Mouse (Mus musculus): ENCODE data around the gene Rwdd3.

Gene Rwdd3

DNA sequence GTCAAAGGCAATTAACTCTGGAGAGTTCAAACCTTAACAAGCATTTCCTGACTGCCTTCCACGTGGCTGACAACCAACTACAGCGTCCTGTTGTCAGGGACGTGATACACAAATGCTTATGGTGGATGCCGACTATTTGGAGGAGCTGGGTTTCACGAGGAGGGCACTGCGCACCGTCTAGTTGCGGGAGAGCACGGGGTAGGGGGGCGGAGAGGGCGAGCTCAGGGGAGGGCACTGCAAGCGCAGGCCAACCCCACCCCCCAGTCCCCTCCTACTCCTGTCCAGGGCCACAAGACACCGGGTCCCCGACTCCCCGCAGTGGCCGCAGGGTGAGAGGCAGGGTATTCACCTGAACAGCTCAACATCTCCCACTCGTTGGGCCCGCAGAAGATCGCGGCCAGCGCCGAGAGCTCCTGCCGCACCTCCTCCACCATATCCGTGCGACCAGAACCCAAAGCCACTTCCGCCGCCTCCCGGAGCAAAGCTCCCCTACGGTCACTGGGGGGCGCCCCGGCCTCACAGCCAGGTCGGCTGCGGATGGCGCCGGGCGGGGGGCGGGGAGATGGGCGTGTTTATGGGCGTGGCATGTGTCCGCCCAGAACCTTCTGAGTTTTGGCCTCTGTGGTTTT lies at the start of gene Rwdd3:
TSS of gene Rwdd3 (minus strand) at position 453 of the 629 bp plus-strand sequence.
- DNase-seq (ENCODE audit: low spot score), result peak; percentile 93

GRCm38 (mm10) chr3:121217011-121217410 lies 45.5 kb upstream of the Rwdd3 start:
- no peak for DNase-seq (ENCODE audit: low spot score)

DNA sequence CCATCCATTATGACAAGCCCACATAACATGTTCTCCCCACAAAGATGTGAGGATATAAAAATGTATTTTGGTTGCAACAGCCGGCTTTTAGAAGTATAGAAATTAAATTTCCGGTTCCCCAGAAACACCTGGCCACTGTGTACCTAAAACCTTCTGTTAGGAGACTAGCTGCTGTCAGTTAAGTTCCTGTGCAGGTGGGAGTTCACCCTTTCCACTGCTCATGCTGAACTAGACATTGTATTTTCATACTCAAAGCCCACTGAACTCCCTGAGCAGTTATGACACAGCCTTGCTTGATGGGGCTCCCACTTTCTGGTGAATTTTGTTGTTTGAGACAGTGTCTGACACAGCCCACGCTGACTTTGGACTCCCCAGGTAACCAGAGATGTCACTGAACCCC lies 42.0 kb upstream of the Rwdd3 start:
- no peak for DNase-seq (ENCODE audit: low spot score)

DNA sequence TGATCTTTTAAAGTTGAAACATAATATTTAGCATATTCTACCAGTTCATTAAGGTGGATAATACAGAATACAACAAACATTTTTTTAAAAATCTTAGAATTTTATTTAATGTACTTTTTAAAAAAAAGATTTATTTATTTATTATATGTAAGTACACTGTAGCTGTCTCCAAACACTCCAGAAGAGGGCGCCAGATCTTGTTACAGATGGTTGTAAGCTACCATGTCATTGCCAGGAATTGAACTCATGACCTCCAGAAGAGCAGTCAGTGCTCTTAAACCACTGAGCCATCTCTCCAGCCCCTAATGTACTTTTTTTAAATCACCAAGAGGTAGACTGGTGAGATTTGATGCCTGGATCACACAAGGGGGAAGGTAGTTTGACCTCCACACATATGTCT lies 40.7 kb upstream of the Rwdd3 start:
- no peak for DNase-seq (ENCODE audit: low spot score)

DNA sequence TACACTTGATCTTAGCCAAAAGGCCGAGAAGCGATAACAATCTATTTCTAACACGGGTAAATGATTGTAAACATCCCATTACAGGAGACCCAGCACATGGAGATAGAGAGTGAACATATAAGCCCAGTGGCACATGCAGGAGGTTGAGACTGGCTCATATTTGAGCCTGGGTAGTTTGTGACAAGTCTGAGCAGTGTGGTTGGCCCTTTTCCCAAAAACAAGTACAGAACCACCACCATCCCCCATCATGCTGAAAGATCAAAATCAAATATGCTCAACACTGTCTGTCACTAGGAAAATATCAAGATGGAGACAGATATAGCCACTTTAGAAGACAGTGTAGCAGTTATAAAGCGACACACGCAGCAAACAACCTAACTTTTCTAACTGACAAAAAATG lies 37.5 kb upstream of the Rwdd3 start:
- DNase-seq (ENCODE audit: low spot score), result no peak

DNA sequence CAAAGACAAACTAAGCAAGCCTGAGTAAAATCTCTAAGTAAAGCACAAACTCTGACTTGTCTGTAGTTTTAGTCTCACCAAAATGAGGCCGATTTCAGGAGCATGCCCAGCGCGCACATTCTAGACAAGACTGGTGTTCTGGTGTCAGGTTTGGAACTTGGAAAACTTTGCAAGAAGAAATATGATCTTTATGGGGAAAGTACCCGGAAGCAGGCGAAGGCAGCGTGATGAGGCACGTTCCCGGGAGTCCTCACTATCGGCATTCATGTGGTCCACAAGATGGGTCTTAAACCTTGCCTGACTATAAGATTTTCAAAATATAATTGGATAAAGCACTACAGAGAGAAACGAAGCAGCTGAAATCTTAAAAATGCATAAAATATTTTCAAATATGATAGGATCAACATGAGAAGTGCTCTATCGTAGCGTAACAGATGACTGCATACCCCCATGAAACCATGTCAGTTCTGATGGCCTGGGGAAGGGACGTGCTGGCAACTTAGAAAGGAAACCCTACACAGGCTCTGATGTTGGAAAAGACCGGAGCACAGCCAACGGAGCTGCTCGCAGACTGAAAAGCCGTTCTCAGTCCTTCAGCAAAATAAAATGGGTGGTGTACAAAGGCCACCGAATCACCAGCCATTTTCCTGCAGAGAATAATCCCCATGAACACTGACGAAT lies 34.8 kb upstream of the Rwdd3 start:
- DNase-seq (ENCODE audit: low spot score), result no peak

DNA sequence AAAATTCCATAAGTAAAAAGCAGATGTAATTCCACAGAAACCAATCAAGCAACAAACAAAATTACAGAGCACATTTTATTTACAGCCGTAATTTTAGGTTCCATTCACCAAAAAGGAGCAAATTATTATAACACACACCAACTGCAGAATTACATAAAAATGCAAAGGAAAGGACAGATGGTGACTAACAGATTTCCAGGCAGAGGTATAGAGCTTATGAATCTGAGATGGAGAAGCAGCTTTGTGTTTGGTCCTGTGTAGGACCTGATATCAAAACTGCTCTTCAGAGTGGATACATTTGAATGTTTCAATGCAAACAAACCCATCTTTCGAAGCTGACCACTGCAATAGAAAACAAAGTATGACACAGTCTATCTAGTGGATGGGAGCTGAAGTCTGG lies 31.1 kb upstream of the Rwdd3 start:
- no peak for DNase-seq (ENCODE audit: low spot score)

DNA sequence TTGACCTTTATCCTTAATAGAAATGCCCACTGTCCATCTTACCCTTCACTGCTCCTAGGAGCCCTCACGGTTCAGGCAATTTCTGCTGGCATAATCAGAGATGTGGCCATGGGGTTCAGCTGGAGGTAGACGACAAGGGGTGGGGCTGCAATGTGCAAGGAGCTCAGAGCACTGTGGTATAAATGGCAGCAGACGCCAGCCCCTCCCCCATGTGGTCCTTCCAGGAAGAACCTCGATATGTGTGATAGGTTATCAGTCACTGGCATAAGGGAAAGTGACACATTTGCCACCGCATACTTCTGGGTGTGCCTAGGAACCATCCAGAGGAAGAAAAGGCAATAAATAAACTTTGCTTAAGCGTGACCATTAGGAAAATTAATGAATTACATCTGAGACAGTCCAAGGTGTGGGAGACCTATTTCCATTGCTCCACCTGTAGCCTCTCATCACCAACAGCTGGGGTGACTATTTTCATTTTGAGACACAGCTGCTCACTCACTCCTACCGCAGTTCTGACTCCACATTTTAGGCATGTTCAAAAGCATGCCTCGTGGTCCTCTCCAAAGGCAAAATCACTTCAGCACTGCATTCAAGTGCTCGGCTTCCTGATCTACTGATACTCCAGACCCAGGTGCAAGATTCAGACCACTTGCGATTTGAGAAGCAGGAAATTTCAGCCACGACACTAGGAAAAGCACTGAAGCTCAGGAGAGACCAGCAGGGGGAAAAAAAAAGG lies 29.7 kb upstream of the Rwdd3 start:
- DNase-seq (ENCODE audit: low spot score), result no peak

DNA sequence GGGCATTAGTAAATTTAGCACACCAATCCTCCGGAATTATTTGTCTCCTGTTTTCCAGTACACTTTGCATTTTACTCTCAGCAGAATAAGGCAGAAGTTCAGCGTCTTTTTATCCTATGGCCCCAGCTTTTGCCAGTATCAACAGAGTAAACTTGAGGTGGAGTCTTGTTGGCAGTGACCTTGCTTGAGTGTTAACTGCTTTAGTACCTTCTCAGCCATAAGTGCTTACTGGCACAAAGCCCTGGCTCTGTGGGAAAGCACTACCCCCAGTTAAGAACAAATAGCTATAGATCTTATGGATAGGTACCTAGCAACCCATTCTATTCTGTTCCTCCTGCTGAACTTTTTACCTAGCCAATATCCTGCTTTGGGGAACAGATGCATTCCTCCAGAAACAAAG lies 17.7 kb upstream of the Rwdd3 start:
- no peak for DNase-seq (ENCODE audit: low spot score)

- no peak for DNase-seq (ENCODE audit: low spot score)
Observed at GRCm38 (mm10) chr3:121187510-121187909, 16.0 kb upstream of the Rwdd3 start.

DNA sequence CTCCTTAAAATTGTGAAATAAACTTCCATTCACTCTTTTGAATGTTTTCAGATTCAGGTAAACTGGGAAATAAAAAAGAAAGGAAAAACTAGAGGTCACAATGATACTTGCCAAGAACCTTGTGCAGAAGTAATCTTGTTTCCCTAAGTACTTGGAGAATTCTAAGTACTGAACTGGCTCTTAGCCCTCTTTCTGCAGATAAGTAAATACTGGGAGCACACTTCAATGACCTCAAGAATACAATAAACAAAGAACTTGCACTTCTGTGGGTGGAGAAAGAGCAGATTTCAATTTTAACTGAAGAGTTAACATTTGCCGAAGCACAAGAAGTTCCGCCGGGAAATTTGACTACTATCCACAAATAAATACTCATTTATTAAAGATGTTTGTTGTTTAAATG lies 15.4 kb upstream of the Rwdd3 start:
- DNase-seq (ENCODE audit: low spot score), result no peak

- no peak for DNase-seq (ENCODE audit: low spot score)
Observed at GRCm38 (mm10) chr3:121185197-121185596, 13.7 kb upstream of the Rwdd3 start.

- no peak for DNase-seq (ENCODE audit: low spot score)
Observed at GRCm38 (mm10) chr3:121176011-121176410, 4.5 kb upstream of the Rwdd3 start.

GRCm38 (mm10) chr3:121174248-121174945 lies 2.9 kb upstream of the Rwdd3 start:
- no peak for DNase-seq (ENCODE audit: low spot score)

- DNase-seq (ENCODE audit: low spot score), result no peak
Observed at GRCm38 (mm10) chr3:121172718-121173117, 1.2 kb upstream of the Rwdd3 start.

DNA sequence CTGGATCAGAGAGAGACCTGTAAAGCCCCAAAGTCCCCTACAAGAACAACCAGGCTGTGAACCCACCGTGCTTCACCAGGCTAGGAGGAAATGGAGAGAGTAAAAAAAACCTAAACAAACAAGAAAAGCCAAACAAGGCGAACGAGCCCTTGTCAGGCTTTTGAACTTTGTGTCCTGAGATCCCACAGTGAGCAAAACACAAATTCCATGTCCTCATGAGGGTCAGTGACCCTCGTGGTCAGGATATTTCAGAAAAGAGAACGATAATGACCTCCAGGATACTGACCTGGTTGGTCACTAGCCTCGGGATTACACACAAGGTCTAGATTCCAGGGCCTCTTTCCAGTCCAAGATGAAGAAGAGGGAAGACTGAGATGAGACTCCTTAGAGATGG lies 374 bp upstream of the Rwdd3 start:
- DNase-seq (ENCODE audit: low spot score), result no peak

GRCm38 (mm10) chr3:121170631-121171030 lies 864 bp downstream of the Rwdd3 start:
- DNase-seq (ENCODE audit: low spot score), result peak; percentile 10

DNA sequence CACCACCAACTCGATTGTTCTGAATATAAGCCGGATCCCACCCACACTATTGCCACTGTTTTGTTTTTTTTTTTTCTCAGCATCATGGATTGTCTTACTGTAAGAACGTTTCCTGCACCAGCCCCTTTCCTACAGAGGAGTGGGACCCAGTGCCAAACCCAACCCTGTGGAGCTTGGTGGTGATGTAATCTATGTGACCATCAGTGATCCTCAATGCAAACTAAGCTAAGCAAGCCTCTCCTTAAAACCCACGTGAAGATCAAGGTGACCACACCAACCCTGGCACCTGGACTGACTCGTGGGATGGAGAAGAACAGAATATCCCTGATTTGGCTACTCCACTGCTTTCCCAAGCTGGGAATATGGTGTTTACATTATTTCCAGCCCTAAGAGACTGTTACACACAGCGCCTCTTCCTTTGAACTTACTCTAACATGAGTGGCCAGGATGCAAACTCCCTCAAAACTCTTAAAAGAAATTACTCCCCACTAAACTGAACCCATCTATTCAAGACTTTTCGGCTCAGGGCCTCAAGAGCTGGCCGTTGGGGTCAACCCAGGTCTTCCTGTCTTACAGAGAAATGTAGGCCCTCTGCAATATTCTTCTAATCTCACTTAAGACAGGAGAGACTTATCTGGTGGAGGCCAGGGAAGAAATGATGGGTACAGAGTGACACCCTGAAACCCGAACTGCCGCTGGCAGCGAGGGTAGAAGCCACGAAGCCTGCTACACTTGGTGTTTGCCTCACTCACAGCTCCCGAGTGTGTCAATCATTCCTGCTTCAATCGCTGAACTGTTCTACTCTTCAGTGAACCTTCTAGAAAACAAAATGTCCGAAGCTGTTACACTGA lies 2.2 kb downstream of the Rwdd3 start:
- DNase-seq (ENCODE audit: low spot score), result no peak

DNA sequence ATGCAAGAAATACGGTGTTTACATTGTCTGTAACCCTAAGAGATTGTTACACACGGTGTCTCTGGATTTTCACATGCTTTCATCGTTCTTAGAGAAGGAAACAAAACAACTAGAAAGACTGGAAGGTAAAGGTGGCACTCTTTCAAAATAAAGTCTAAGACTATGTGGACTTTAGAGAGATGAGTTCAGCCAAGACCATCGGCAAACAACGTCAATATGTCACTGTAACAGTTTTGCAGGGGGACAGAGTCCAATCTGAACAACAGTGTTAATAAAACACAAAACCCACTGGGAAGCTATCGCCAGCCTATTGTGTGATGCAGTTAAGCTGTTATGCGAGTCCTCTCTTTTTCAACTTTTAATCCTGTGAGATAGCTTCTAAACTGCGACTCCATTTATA lies 2.9 kb downstream of the Rwdd3 start:
- DNase-seq (ENCODE audit: low spot score), result no peak

GRCm38 (mm10) chr3:121163271-121163819 lies 8.2 kb downstream of the Rwdd3 start:
- DNase-seq (ENCODE audit: low spot score), result peak; percentile 82

DNA sequence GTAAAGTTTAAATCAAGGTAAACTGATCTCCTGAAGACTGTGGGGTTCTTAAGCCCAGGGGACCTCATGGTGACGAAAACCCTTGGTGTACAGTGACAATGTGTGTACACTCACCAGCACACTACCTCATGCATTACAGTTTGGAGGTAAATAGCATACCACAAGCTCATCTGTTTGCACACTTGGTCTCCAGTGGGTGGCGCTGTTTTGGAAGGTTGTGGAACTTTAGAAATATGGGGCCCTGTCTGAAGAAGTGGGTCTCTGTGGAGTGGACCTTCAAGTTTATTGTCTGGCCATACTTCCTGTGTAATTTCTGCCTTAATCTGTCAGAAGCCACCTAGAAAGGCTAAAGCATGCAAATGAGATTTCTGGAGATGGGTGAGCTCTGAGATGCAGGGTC lies 9.8 kb downstream of the Rwdd3 start:
- peak; percentile 51 for DNase-seq (ENCODE audit: low spot score)

All from embryo, embryonic 10 days (tissue).